Comparison of ENCODE assay signal across 18 mouse cellular contexts in genomic region chr2:92694797-92695196, GRCm38 (mm10).
"Had no signal": no experiment of that assay in that cellular context is flagged by ENCODE, and none has a peak within 500 bp of the region (broad histone marks: within the 10 kb centered on the region; RNA-seq: fewer than 3 reads in every experiment).

No protein-coding gene starts in this region.

- H3K4me2 ChIP-seq: kidney, embryonic 15.5 days; liver, embryonic 13.5 days; midbrain, embryonic 13.5 days; neural tube, embryonic 13.5 days had no signal

- H3K36me3 ChIP-seq: kidney, embryonic 15.5 days; liver, embryonic 13.5 days; midbrain, embryonic 10.5 days; midbrain, embryonic 13.5 days; neural tube, embryonic 13.5 days had no signal

- H3K4me1 ChIP-seq: kidney, embryonic 15.5 days; liver, embryonic 13.5 days had no signal

- H3K27ac ChIP-seq: kidney, embryonic 15.5 days; liver, embryonic 13.5 days; midbrain, embryonic 10.5 days; midbrain, embryonic 13.5 days; neural tube, embryonic 13.5 days had no signal

- ATAC-seq: midbrain, embryonic 16.5 days had no signal

- H3K27me3 ChIP-seq: kidney, embryonic 15.5 days; liver, embryonic 13.5 days; midbrain, embryonic 13.5 days had no signal

- H3K9ac ChIP-seq: kidney, embryonic 15.5 days; liver, embryonic 13.5 days; midbrain, embryonic 13.5 days; neural tube, embryonic 13.5 days had no signal

- DNase-seq: kidney, adult 11 months; kidney, adult 8-10 months; kidney, postnatal 10 days; kidney, postnatal 36 days; layer of hippocampus, adult 9-11 months; layer of hippocampus, postnatal 36 days; liver, embryonic 13.5 days; lung, adult 2 months; lung, postnatal 14 days; lung, postnatal 4 days; thymus, adult 18-20 months; thymus, postnatal 36 days had no signal

- H3K4me3 ChIP-seq: kidney, embryonic 15.5 days; liver, embryonic 13.5 days; midbrain, embryonic 10.5 days; midbrain, embryonic 13.5 days; myocyte; neural tube, embryonic 13.5 days had no signal

- H3K9me3 ChIP-seq: kidney, embryonic 15.5 days; liver, embryonic 13.5 days; midbrain, embryonic 10.5 days; midbrain, embryonic 13.5 days; neural tube, embryonic 13.5 days had no signal
